Mouse (Mus musculus): ENCODE results near the gene Flt3. TPM values are rescaled to one million over a fixed set of nuclear protein-coding genes. Genes with fewer than 3 reads are reported as not detected.

Flt3 gene
- total and polyA plus RNA-seq, 3 experiments, result 0.01 TPM; not detected in 2

DNA sequence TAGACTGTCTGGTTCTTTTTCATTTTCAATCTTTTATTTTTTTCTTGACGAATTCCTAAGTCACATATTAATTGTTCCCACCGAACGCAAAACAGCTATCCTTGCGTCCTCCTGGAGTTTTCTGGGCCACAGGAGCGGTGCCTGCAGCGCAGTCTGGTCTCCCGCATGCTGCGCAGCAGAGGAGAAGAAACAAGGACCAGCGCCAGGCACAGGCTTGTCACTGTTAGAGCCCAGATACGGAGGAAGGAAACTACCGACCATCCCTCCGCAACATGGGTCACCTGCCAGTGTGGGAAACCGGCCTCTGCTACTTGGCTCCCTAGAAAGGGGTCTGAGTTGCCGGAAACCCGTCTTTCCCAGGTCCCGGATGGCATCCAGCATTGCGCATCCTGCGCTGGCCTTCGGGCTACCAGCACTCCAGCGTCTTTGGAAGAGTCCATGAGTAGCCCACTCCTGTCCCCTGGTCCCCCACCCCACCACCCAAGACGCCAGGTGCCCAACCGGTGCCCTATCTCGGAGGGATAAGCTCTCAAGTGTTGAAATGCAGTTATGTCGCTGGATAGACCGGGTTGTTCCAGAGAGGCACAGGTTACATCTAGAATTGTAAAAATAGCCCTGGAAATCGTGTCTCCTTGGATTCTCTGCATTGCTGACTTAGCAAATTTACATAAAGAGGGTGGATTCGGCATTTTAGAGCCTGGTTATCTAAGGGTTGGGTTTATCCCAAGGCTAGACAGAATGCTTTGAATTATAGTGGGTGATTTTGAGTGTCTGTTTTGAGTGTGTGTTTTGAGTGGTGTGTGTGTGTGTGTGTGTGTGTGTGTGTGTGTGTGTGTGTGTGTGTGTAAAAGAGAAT is 87.2 kb downstream of the Flt3 start:
- no peak overlapping the region for H3K9ac ChIP-seq (ENCODE audit: control insufficient read depth, low read depth, low read length, poor library complexity, severe bottlenecking)
- H3K27ac ChIP-seq (ENCODE audit: control insufficient read depth, low read depth, low read length), result no peak overlapping the region
- no peak overlapping the region for H3K4me3 ChIP-seq (ENCODE audit: control insufficient read depth in 1 of 2, insufficient read depth in 1 of 2, low read depth in 2 of 2, low read length in 2 of 2)
- H3K27me3 ChIP-seq (ENCODE audit: control insufficient read depth in 1 of 2, insufficient read depth in 2 of 2, low read length in 2 of 2), result no peaks in the 10 kb centered on the region
- H3K79me2 ChIP-seq (ENCODE audit: control insufficient read depth, insufficient read depth, low read length, poor library complexity), result no peaks in the 10 kb centered on the region
- no peaks in the 10 kb centered on the region for H3K9me3 ChIP-seq (replicated peaks; ENCODE audit: insufficient read depth, low read length)
- no peak for TF ChIP-seq E2F4 (IDR thresholded peaks at IDR 0.05; ENCODE audit: borderline replicate concordance, low read depth, low read length)
- TF ChIP-seq ZNF384 (IDR thresholded peaks at IDR 0.05; ENCODE audit: low read depth, low read length), result no peak
- no peak for TF ChIP-seq GABPA (IDR thresholded peaks at IDR 0.05; ENCODE audit: low read depth, low read length)
- TF ChIP-seq POLR2AphosphoS5 (IDR thresholded peaks at IDR 0.05; ENCODE audit: borderline replicate concordance, low read depth, low read length), result no peak
- no peak for TF ChIP-seq USF2 (IDR thresholded peaks at IDR 0.05; ENCODE audit: borderline replicate concordance in 1 of 2, insufficient read depth in 1 of 2, low read depth in 1 of 2, low read length in 2 of 2)
- no peak for TF ChIP-seq UBTF (IDR thresholded peaks at IDR 0.05; ENCODE audit: borderline replicate concordance, insufficient read depth, low read depth, low read length)
- DNase-seq (ENCODE audit: low read depth, low spot score), result no peak
- no peaks in the 10 kb centered on the region for H3K4me1 ChIP-seq (ENCODE audit: control insufficient read depth in 1 of 2, insufficient read depth in 2 of 2, low read length in 2 of 2)
- no peaks in the 10 kb centered on the region for H3K36me3 ChIP-seq (ENCODE audit: control insufficient read depth in 1 of 2, insufficient read depth in 2 of 2, low read length in 2 of 2)

DNA sequence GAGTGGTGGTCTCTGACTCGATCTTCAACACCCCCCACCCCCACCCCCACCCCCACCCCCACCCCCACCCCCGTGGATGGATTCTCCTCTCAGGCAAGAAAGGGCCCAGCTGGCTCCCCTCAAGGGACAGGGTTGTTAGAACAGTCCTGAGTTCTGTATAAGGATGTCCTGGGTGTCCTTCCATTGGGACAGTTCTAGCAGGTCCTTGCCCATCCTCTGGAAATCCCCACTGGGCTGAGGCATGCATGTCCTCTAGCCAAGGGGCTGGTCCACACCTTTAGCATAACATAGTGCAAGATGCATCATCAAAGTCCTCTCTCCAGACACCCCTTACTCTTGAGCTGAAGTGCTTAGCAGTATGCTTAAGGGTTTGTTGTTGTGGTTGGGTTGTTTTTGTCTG is 90.5 kb downstream of the Flt3 start:
- H3K4me3 ChIP-seq (ENCODE audit: control insufficient read depth in 1 of 2, insufficient read depth in 1 of 2, low read depth in 2 of 2, low read length in 2 of 2), result no peak overlapping the region
- no peaks in the 10 kb centered on the region for H3K79me2 ChIP-seq (ENCODE audit: control insufficient read depth, insufficient read depth, low read length, poor library complexity)
- DNase-seq (ENCODE audit: low read depth, low spot score), result no peak
- H3K27me3 ChIP-seq (ENCODE audit: control insufficient read depth in 1 of 2, insufficient read depth in 2 of 2, low read length in 2 of 2), result no peaks in the 10 kb centered on the region
- no peak overlapping the region for H3K27ac ChIP-seq (ENCODE audit: control insufficient read depth, low read depth, low read length)
- H3K36me3 ChIP-seq (ENCODE audit: control insufficient read depth in 1 of 2, insufficient read depth in 2 of 2, low read length in 2 of 2), result no peaks in the 10 kb centered on the region
- TF ChIP-seq MYB (IDR thresholded peaks at IDR 0.05; ENCODE audit: low read depth, low read length) (no peak), GABPA (IDR thresholded peaks at IDR 0.05; ENCODE audit: low read depth, low read length) (no peak), GATA1 (IDR thresholded peaks at IDR 0.05; ENCODE audit: low read depth, low read length) (no peak), POLR2AphosphoS5 (IDR thresholded peaks at IDR 0.05; ENCODE audit: borderline replicate concordance, low read depth, low read length) (no peak), JUND (IDR thresholded peaks at IDR 0.05; ENCODE audit: low read depth, low read length) (no peak), UBTF (IDR thresholded peaks at IDR 0.05; ENCODE audit: borderline replicate concordance, insufficient read depth, low read depth, low read length) (no peak), ETS1 (IDR thresholded peaks at IDR 0.05; ENCODE audit: low read depth, low read length) (no peak), ELF1 (IDR thresholded peaks at IDR 0.05; ENCODE audit: low read depth, low read length) (no peak), ZNF384 (IDR thresholded peaks at IDR 0.05; ENCODE audit: low read depth, low read length) (no peak), KAT2A (conservative IDR thresholded peaks at IDR 0.05; ENCODE audit: low read depth, low read length) (no peak), HCFC1 (IDR thresholded peaks at IDR 0.05; ENCODE audit: low read depth, low read length) (no peak)
- H3K9ac ChIP-seq (ENCODE audit: control insufficient read depth, low read depth, low read length, poor library complexity, severe bottlenecking), result no peak overlapping the region
- no peaks in the 10 kb centered on the region for H3K9me3 ChIP-seq (replicated peaks; ENCODE audit: insufficient read depth, low read length)
- no peaks in the 10 kb centered on the region for H3K4me1 ChIP-seq (ENCODE audit: control insufficient read depth in 1 of 2, insufficient read depth in 2 of 2, low read length in 2 of 2)

All from MEL (cell line).